Mouse (Mus musculus): ENCODE measurements at regions not wholly inside any gene's neighbourhood (a gene's known extent, or its start where the extent isn't known, plus 50 kb on each side); places are given as distances from the start of the nearest gene placed in this dataset.
A peak's percentile ranks its signal among the peaks of the same experiment; 100 is the strongest.

DNA sequence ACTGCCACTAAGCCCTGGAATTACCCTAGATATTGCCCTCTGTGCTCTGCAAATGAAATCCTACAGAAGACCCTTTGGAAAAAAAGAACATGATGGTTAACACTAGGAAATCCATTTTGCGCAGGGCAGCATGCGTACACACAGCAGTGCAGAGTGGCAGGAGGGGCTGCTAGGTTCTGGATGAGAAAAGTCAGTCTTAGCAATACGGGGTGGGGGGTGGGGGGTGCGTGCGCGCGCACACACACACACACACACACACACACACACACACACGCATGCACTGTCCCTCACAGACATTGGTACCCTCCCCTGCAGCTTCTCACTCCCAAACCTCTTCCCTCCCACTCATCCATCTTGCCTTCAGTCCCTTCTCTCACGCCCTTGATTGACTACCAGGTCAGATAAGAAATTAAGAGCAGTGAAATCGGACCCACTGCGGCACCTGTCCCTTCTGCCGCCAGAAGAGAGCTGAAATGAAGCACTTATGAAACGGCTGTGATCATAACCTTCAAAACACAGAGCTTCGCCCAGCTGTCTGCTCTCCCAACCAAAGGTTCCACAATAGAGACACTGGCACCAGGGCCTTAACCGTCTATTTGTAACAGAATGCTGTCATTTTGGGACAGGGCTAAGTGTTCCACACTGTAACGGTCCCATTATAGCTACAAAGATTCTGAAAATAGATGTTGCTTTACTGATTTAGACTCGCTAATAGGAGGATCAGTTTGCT is 209.3 kb upstream of the Pitx2 start:
- Histone ChIP-seq H3K27ac (ENCODE audit: low read length) (no peak overlapping the region), H3K4me2 (ENCODE audit: low read depth, low read length) (no peak overlapping the region), H3K9me3 (ENCODE audit: control insufficient read depth, low read length) (no peaks in the 10 kb centered on the region), H3K27me3 (replicated peaks; ENCODE audit: control insufficient read depth, insufficient read depth, low read length) (no peaks in the 10 kb centered on the region), H3K36me3 (ENCODE audit: control insufficient read depth, insufficient read depth, low read length) (no peaks in the 10 kb centered on the region), H3K4me1 (ENCODE audit: control insufficient read depth, insufficient read depth, low read length) (no peaks in the 10 kb centered on the region), H3K4me3 (ENCODE audit: low read length) (no peak overlapping the region), H3K9ac (ENCODE audit: low read depth, low read length) (no peak overlapping the region)
- WGBS = 72% methylated on average over 17 of the region's 17 CpGs
- no peak for ATAC-seq

DNA sequence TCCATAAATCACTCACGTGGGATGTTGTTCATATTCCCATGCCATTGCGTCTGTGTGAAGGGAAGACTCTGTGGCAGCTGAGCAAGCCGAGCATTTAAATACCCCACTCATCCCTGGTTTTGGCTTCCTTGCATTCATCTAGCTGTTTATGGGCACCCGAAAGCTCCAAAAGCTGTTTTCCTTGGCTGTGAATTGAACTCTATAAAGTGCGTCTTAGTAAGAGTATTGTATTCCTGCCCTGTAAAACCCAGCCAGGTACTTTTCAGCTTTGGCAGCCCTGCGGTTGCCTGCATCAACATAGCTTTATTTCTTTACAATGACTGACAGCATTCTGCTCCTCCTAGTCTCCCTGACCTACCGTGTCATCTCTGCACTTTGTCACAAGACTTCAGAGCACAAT is 196.8 kb upstream of the Pitx2 start:
- ATAC-seq = no peak
- H3K4me3 ChIP-seq (ENCODE audit: low read length) = no peak overlapping the region
- H3K4me2 ChIP-seq (ENCODE audit: low read depth, low read length) = no peak overlapping the region
- H3K4me1 ChIP-seq (ENCODE audit: control insufficient read depth, insufficient read depth, low read length) = no peaks in the 10 kb centered on the region
- H3K9me3 ChIP-seq (ENCODE audit: control insufficient read depth, low read length) = no peaks in the 10 kb centered on the region
- WGBS = 65% methylated on average over 7 of the region's 7 CpGs
- H3K9ac ChIP-seq (ENCODE audit: low read depth, low read length) = no peak overlapping the region
- H3K36me3 ChIP-seq (ENCODE audit: control insufficient read depth, insufficient read depth, low read length) = no peaks in the 10 kb centered on the region
- no peak overlapping the region for H3K27ac ChIP-seq (ENCODE audit: low read length)
- no peaks in the 10 kb centered on the region for H3K27me3 ChIP-seq (replicated peaks; ENCODE audit: control insufficient read depth, insufficient read depth, low read length)

GRCm38 (mm10) chr3:129004085-129004484 is 195.6 kb upstream of the Pitx2 start:
- Histone ChIP-seq H3K27me3 (replicated peaks; ENCODE audit: control insufficient read depth, insufficient read depth, low read length) (no peaks in the 10 kb centered on the region), H3K9ac (ENCODE audit: low read depth, low read length) (no peak overlapping the region), H3K36me3 (ENCODE audit: control insufficient read depth, insufficient read depth, low read length) (no peaks in the 10 kb centered on the region), H3K4me1 (ENCODE audit: control insufficient read depth, insufficient read depth, low read length) (no peaks in the 10 kb centered on the region), H3K27ac (ENCODE audit: low read length) (no peak overlapping the region), H3K4me2 (ENCODE audit: low read depth, low read length) (no peak overlapping the region), H3K4me3 (ENCODE audit: low read length) (no peak overlapping the region), H3K9me3 (ENCODE audit: control insufficient read depth, low read length) (no peaks in the 10 kb centered on the region)
- 78% methylated on average over 8 of the region's 8 CpGs for WGBS
- ATAC-seq = no peak

DNA sequence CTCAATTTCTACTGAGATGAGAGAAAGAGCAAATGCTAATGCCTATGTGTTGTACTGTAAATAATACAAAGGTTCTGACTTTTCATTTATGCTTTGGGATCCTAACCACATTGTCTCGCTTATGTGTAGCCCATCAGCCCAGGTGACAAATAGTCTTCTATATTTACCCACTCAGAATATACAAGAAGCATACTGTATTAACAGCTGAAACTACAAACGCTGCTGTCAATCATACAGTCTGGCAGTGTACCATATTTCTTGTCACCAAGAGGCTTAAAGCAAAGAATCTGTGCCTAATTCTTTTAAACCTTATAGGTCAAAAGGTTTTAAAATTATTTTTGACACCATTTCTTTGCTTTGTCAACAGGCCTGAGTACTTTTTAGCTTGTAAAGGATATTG is 160.8 kb upstream of the Pitx2 start:
- Histone ChIP-seq H3K36me3 (ENCODE audit: control insufficient read depth, insufficient read depth, low read length) (no peaks in the 10 kb centered on the region), H3K9me3 (ENCODE audit: control insufficient read depth, low read length) (no peaks in the 10 kb centered on the region), H3K4me2 (ENCODE audit: low read depth, low read length) (no peak overlapping the region), H3K27ac (ENCODE audit: low read length) (no peak overlapping the region), H3K4me3 (ENCODE audit: low read length) (no peak overlapping the region), H3K9ac (ENCODE audit: low read depth, low read length) (no peak overlapping the region), H3K27me3 (replicated peaks; ENCODE audit: control insufficient read depth, insufficient read depth, low read length) (no peaks in the 10 kb centered on the region), H3K4me1 (ENCODE audit: control insufficient read depth, insufficient read depth, low read length) (no peaks in the 10 kb centered on the region)
- WGBS = 90% methylated on average over 2 of the region's 2 CpGs
- no peak for ATAC-seq

DNA sequence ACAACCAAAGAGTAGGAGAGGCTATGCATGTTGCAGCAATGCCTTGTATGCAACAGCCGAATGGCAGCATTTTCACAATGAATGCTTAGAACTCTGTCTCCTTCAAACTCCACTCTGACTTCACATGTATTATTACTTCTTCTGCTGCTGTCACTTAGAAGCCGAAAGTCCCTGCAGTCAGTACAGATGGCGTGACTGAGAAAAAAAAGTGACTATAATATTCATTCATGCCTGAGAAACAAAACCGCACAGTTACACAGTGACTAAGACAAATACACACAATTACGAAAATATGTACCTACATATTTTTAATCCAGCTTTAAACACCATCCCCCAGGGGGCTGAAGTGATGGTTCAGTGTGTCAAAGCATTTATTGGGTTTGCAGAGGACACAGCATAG is 154.8 kb upstream of the Pitx2 start:
- Histone ChIP-seq H3K4me1 (ENCODE audit: control insufficient read depth, insufficient read depth, low read length) (no peaks in the 10 kb centered on the region), H3K36me3 (ENCODE audit: control insufficient read depth, insufficient read depth, low read length) (no peaks in the 10 kb centered on the region), H3K9ac (ENCODE audit: low read depth, low read length) (no peak overlapping the region), H3K27me3 (replicated peaks; ENCODE audit: control insufficient read depth, insufficient read depth, low read length) (no peaks in the 10 kb centered on the region), H3K4me2 (ENCODE audit: low read depth, low read length) (no peak overlapping the region), H3K4me3 (ENCODE audit: low read length) (no peak overlapping the region), H3K9me3 (ENCODE audit: control insufficient read depth, low read length) (no peaks in the 10 kb centered on the region), H3K27ac (ENCODE audit: low read length) (no peak overlapping the region)
- ATAC-seq = no peak
- 89% methylated on average over 5 of the region's 5 CpGs for WGBS

- 70% methylated on average over 3 of the region's 3 CpGs for WGBS
- Histone ChIP-seq H3K27ac (ENCODE audit: low read length) (no peak overlapping the region), H3K9ac (ENCODE audit: low read depth, low read length) (no peak overlapping the region), H3K4me3 (ENCODE audit: low read length) (no peak overlapping the region), H3K4me2 (ENCODE audit: low read depth, low read length) (no peak overlapping the region), H3K9me3 (ENCODE audit: control insufficient read depth, low read length) (no peaks in the 10 kb centered on the region), H3K27me3 (replicated peaks; ENCODE audit: control insufficient read depth, insufficient read depth, low read length) (no peaks in the 10 kb centered on the region), H3K4me1 (ENCODE audit: control insufficient read depth, insufficient read depth, low read length) (no peaks in the 10 kb centered on the region), H3K36me3 (ENCODE audit: control insufficient read depth, insufficient read depth, low read length) (no peaks in the 10 kb centered on the region)
- peak; percentile 64 for ATAC-seq
Observed at GRCm38 (mm10) chr3:129049899-129050597, 149.6 kb upstream of the Pitx2 start.

DNA sequence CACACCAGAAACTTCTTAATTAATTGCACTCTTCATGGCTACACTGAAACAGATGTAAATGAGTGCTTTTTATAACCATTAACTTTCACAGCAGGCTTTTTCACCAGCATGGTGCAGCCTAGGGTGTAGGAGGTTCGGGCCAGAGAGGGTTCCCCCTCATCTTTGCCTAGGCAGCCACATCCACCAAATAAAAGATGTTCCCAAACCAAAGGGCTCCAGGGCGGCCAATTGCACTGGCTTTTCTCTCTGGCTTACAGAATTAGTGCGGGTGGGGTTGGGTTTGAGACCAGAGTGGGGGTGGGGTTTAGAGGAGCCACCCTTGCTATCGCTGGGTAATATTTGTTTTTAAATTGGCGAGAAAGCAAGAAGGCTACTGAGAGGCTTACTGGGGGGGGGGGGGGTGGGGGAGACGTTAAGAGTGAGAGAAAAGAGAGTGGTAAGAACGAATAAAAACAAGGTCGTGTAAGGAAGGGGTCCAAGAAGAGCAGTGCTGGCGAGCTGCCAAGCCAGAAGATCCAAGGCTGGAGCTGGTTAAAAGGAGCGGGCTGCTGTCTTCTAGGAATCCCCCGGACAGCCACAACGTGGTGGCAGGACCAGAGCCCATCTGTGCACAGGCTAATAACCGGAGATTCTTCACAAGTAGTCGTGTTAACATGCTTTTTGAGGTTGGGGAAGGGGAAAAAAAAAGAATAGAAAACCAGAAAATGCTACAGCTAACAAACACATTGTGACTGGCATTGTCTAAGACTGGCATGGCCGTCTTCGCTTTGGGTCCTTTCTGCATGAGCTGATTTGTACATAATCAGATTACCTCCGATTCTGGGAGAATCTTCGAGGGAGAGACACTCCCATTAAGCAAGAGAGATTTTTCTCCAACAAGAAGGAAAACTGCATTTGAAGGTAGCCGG is 134.0 kb upstream of the Pitx2 start:
- 24% methylated on average over 19 of the region's 19 CpGs for WGBS
- Histone ChIP-seq H3K4me1 (ENCODE audit: control insufficient read depth, insufficient read depth, low read length) (peaks cover 6% of the 10 kb centered on the region), H3K4me2 (ENCODE audit: low read depth, low read length) (peak overlapping the region; percentile 30), H3K27ac (ENCODE audit: low read length) (no peak overlapping the region), H3K27me3 (replicated peaks; ENCODE audit: control insufficient read depth, insufficient read depth, low read length) (no peaks in the 10 kb centered on the region), H3K9ac (ENCODE audit: low read depth, low read length) (no peak overlapping the region), H3K36me3 (ENCODE audit: control insufficient read depth, insufficient read depth, low read length) (no peaks in the 10 kb centered on the region), H3K4me3 (ENCODE audit: low read length) (no peak overlapping the region), H3K9me3 (ENCODE audit: control insufficient read depth, low read length) (no peaks in the 10 kb centered on the region)
- ATAC-seq = 0 out of 2 replicates have a peak, but pooled peaks have one; percentile 55

DNA sequence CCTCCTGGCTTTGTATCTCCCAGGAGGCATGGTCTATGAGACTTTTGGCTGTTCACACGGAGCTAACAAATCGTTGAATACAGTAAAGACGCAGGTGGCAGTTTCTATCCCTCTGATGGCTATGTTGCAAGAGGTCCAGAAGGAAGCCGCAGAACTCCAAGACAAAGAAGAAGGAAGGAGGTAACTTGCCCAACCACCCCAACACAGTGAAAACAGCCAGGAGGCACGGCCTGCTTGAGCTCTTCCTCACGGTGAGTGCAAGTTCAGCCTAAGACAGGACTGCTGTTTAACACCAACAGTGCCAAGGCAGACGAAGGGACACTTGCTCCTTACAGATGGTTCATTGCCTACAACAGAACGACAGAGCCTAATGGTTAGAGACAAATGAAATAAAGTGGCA is 130.0 kb upstream of the Pitx2 start:
- WGBS = 76% methylated on average over 8 of the region's 8 CpGs
- no peaks in the 10 kb centered on the region for H3K27me3 ChIP-seq (replicated peaks; ENCODE audit: control insufficient read depth, insufficient read depth, low read length)

DNA sequence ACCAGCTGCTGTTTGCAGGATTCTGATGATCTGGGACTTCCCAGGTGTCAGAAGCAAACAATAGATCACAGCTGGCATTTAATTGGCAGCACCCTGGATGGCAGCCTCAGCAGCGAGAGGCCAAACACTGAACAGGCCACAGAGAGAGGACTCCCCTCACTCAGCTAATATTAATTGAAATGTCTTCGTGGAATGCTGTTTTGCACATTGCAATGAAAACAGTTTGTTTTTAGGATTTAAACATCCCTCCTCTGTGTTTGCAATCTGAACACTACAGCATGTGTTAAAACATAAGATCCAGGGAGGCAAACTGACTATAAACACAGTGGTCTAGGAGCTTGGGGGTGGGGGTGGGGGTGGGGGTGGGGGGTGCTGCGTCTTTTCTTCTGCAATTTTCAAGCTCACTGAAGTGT is 129.2 kb upstream of the Pitx2 start:
- H3K4me3 ChIP-seq (ENCODE audit: low read length) = no peak overlapping the region
- peak; percentile 74 for ATAC-seq
- WGBS = 22% methylated on average over 3 of the region's 3 CpGs
- peaks cover 4% of the 10 kb centered on the region for H3K4me1 ChIP-seq (ENCODE audit: control insufficient read depth, insufficient read depth, low read length)
- H3K36me3 ChIP-seq (ENCODE audit: control insufficient read depth, insufficient read depth, low read length) = no peaks in the 10 kb centered on the region
- no peaks in the 10 kb centered on the region for H3K27me3 ChIP-seq (replicated peaks; ENCODE audit: control insufficient read depth, insufficient read depth, low read length)
- H3K9ac ChIP-seq (ENCODE audit: low read depth, low read length) = no peak overlapping the region
- H3K9me3 ChIP-seq (ENCODE audit: control insufficient read depth, low read length) = no peaks in the 10 kb centered on the region
- no peak overlapping the region for H3K4me2 ChIP-seq (ENCODE audit: low read depth, low read length)
- no peak overlapping the region for H3K27ac ChIP-seq (ENCODE audit: low read length)

More for the DNA sequence above, 130.0 kb upstream of the Pitx2 start:
- ATAC-seq = no peak
- H3K4me2 ChIP-seq (ENCODE audit: low read depth, low read length) = no peak overlapping the region
- no peaks in the 10 kb centered on the region for H3K9me3 ChIP-seq (ENCODE audit: control insufficient read depth, low read length)
- H3K9ac ChIP-seq (ENCODE audit: low read depth, low read length) = no peak overlapping the region
- no peaks in the 10 kb centered on the region for H3K36me3 ChIP-seq (ENCODE audit: control insufficient read depth, insufficient read depth, low read length)
- H3K4me1 ChIP-seq (ENCODE audit: control insufficient read depth, insufficient read depth, low read length) = peaks cover 6% of the 10 kb centered on the region
- H3K27ac ChIP-seq (ENCODE audit: low read length) = no peak overlapping the region
- H3K4me3 ChIP-seq (ENCODE audit: low read length) = no peak overlapping the region

All from intestine, embryonic 16.5 days (tissue).